Mouse (Mus musculus) megakaryocyte, embryonic 14.5 days (primary cell): ENCODE results near the gene Il34.

Source experiments
- FLI1 ChIP-seq: IDR thresholded peaks from 2 replicates; pipeline ENCODE4 v1.6.1; 2012; ENCODE audit warnings: low read length, inconsistent platforms, mixed read lengths
- GATA1 ChIP-seq: IDR thresholded peaks from 3 replicates; pipeline ENCODE4 v1.6.1; 2012; ENCODE audit warnings: mixed read lengths, low read length, inconsistent platforms, borderline replicate concordance

GRCm38 (mm10) chr8:110724493-110724892, 81.2 kb downstream of the Il34 start:
- TF ChIP-seq GATA1 (no peak), FLI1 (no peak)
